Mouse (Mus musculus): ENCODE measurements around the gene Fig4. TPM values are rescaled to one million over a fixed set of nuclear protein-coding genes. Genes with fewer than 3 reads are reported as not detected.

The Fig4 gene
- polyA plus RNA-seq, 1 experiment from 2014 or later = 14.5 TPM

- peaks cover 10% of the 10 kb centered on the region; the same call in 1 of the 2 replicates for H3K36me3 ChIP-seq (replicated peaks)
- DNase-seq (ENCODE audit: low spot score) = peak; percentile 54
- H3K27ac ChIP-seq (replicated peaks) = peak overlapping the region; percentile 70
- no peaks in the 10 kb centered on the region for H3K27me3 ChIP-seq (replicated peaks; ENCODE audit: low read depth, poor library complexity, severe bottlenecking)
- H3K4me3 ChIP-seq = no peak overlapping the region
- 39% methylated on average over 8 of the region's 8 CpGs for WGBS
- 0 out of 2 replicates have a peak, but pooled peaks cover 3% of the 10 kb centered on the region for H3K9me3 ChIP-seq
- H3K4me1 ChIP-seq = peaks cover 25% of the 10 kb centered on the region
Observed at GRCm38 (mm10) chr10:41250045-41250748, 52.9 kb downstream of the Fig4 start.

- DNase-seq (ENCODE audit: low spot score) = no peak
- H3K36me3 ChIP-seq (replicated peaks) = peaks cover 10% of the 10 kb centered on the region; the same call in 1 of the 2 replicates
- 0 out of 2 replicates have a peak, but pooled peaks cover 3% of the 10 kb centered on the region for H3K9me3 ChIP-seq
- H3K4me3 ChIP-seq = no peak overlapping the region
- H3K4me1 ChIP-seq = peaks cover 25% of the 10 kb centered on the region
- peak overlapping the region; percentile 70; the same call in 1 of the 2 replicates for H3K27ac ChIP-seq (replicated peaks)
- WGBS = 92% methylated on average over 8 of the region's 8 CpGs
- no peaks in the 10 kb centered on the region for H3K27me3 ChIP-seq (replicated peaks; ENCODE audit: low read depth, poor library complexity, severe bottlenecking)
Observed at GRCm38 (mm10) chr10:41249006-41249659, 53.9 kb downstream of the Fig4 start.

GRCm38 (mm10) chr10:41247800-41248473 lies 55.1 kb downstream of the Fig4 start:
- H3K27me3 ChIP-seq (replicated peaks; ENCODE audit: low read depth, poor library complexity, severe bottlenecking) = no peaks in the 10 kb centered on the region
- no peak for DNase-seq (ENCODE audit: low spot score)
- H3K4me3 ChIP-seq = no peak overlapping the region
- H3K27ac ChIP-seq (replicated peaks) = no peak overlapping the region
- peaks cover 25% of the 10 kb centered on the region for H3K4me1 ChIP-seq
- no peaks in the 10 kb centered on the region for H3K9me3 ChIP-seq
- 84% methylated on average over 5 of the region's 5 CpGs for WGBS
- H3K36me3 ChIP-seq (replicated peaks) = 0 out of 2 replicates have a peak, but pooled peaks cover 4% of the 10 kb centered on the region

- peaks cover 26% of the 10 kb centered on the region for H3K4me1 ChIP-seq
- DNase-seq (ENCODE audit: low spot score) = no peak
- no peak overlapping the region for H3K27ac ChIP-seq (replicated peaks)
- H3K36me3 ChIP-seq (replicated peaks) = no peaks in the 10 kb centered on the region
- no peaks in the 10 kb centered on the region for H3K27me3 ChIP-seq (replicated peaks; ENCODE audit: low read depth, poor library complexity, severe bottlenecking)
- 85% methylated on average over 5 of the region's 5 CpGs for WGBS
- no peak overlapping the region for H3K4me3 ChIP-seq
- no peaks in the 10 kb centered on the region for H3K9me3 ChIP-seq
Observed at GRCm38 (mm10) chr10:41246111-41246510, 56.9 kb downstream of the Fig4 start.

- Histone ChIP-seq H3K27me3 (replicated peaks; ENCODE audit: low read depth, poor library complexity, severe bottlenecking) (no peaks in the 10 kb centered on the region), H3K36me3 (replicated peaks) (no peaks in the 10 kb centered on the region), H3K4me1 (peaks cover 21% of the 10 kb centered on the region), H3K9me3 (no peaks in the 10 kb centered on the region), H3K27ac (replicated peaks) (peak overlapping the region; percentile 25; the same call in 1 of the 2 replicates), H3K4me3 (no peak overlapping the region)
- DNase-seq (ENCODE audit: low spot score) = no peak
- 89% methylated on average over 6 of the region's 6 CpGs for WGBS
Observed at GRCm38 (mm10) chr10:41245477-41245876, 57.6 kb downstream of the Fig4 start.

GRCm38 (mm10) chr10:41245028-41245427 lies 58.0 kb downstream of the Fig4 start:
- H3K9me3 ChIP-seq = no peaks in the 10 kb centered on the region
- no peak overlapping the region for H3K4me3 ChIP-seq
- no peaks in the 10 kb centered on the region for H3K36me3 ChIP-seq (replicated peaks)
- H3K27ac ChIP-seq (replicated peaks) = 0 out of 2 replicates have a peak overlapping the region, but pooled peaks have one; percentile 25
- whole genome bisulfite sequencing = 87% methylated on average over 6 of the region's 6 CpGs
- DNase-seq (ENCODE audit: low spot score) = no peak
- H3K27me3 ChIP-seq (replicated peaks; ENCODE audit: low read depth, poor library complexity, severe bottlenecking) = no peaks in the 10 kb centered on the region
- H3K4me1 ChIP-seq = peaks cover 17% of the 10 kb centered on the region

GRCm38 (mm10) chr10:41243930-41244329 lies 59.1 kb downstream of the Fig4 start:
- Histone ChIP-seq H3K27ac (replicated peaks) (no peak overlapping the region), H3K36me3 (replicated peaks) (no peaks in the 10 kb centered on the region), H3K4me1 (peaks cover 8% of the 10 kb centered on the region), H3K4me3 (no peak overlapping the region), H3K9me3 (no peaks in the 10 kb centered on the region), H3K27me3 (replicated peaks; ENCODE audit: low read depth, poor library complexity, severe bottlenecking) (no peaks in the 10 kb centered on the region)
- no peak for DNase-seq (ENCODE audit: low spot score)
- WGBS = 91% methylated on average over 6 of the region's 6 CpGs

- 87% methylated on average over 6 of the region's 6 CpGs for WGBS
Observed at GRCm38 (mm10) chr10:41241558-41242242, 61.4 kb downstream of the Fig4 start.

GRCm38 (mm10) chr10:41241080-41241479 lies 62.0 kb downstream of the Fig4 start:
- Histone ChIP-seq H3K36me3 (replicated peaks) (no peaks in the 10 kb centered on the region), H3K9me3 (no peaks in the 10 kb centered on the region), H3K27ac (replicated peaks) (no peak overlapping the region), H3K4me1 (peaks cover 4% of the 10 kb centered on the region), H3K27me3 (replicated peaks; ENCODE audit: low read depth, poor library complexity, severe bottlenecking) (no peaks in the 10 kb centered on the region), H3K4me3 (no peak overlapping the region)
- DNase-seq (ENCODE audit: low spot score) = no peak
- 70% methylated on average over 7 of the region's 7 CpGs for WGBS

More at GRCm38 (mm10) chr10:41241558-41242242, 61.4 kb downstream of the Fig4 start:
- H3K4me1 ChIP-seq = peaks cover 4% of the 10 kb centered on the region
- no peaks in the 10 kb centered on the region for H3K9me3 ChIP-seq
- H3K4me3 ChIP-seq = no peak overlapping the region
- no peaks in the 10 kb centered on the region for H3K27me3 ChIP-seq (replicated peaks; ENCODE audit: low read depth, poor library complexity, severe bottlenecking)
- H3K27ac ChIP-seq (replicated peaks) = no peak overlapping the region
- DNase-seq (ENCODE audit: low spot score) = no peak
- H3K36me3 ChIP-seq (replicated peaks) = no peaks in the 10 kb centered on the region

- Histone ChIP-seq H3K4me1 (peaks cover 1% of the 10 kb centered on the region; the same call in 1 of the 2 replicates), H3K27me3 (replicated peaks; ENCODE audit: low read depth, poor library complexity, severe bottlenecking) (no peaks in the 10 kb centered on the region), H3K4me3 (no peak overlapping the region), H3K36me3 (replicated peaks) (no peaks in the 10 kb centered on the region), H3K9me3 (no peaks in the 10 kb centered on the region), H3K27ac (replicated peaks) (no peak overlapping the region)
- no peak for DNase-seq (ENCODE audit: low spot score)
- WGBS = 88% methylated on average over 2 of the region's 2 CpGs
Observed at GRCm38 (mm10) chr10:41236020-41236419, 67.0 kb downstream of the Fig4 start.

- H3K36me3 ChIP-seq (replicated peaks) = no peaks in the 10 kb centered on the region
- no peaks in the 10 kb centered on the region for H3K9me3 ChIP-seq
- H3K4me3 ChIP-seq = no peak overlapping the region
- H3K4me1 ChIP-seq = no peaks in the 10 kb centered on the region
- no peak overlapping the region for H3K27ac ChIP-seq (replicated peaks)
- H3K27me3 ChIP-seq (replicated peaks; ENCODE audit: low read depth, poor library complexity, severe bottlenecking) = no peaks in the 10 kb centered on the region
- WGBS = 76% methylated on average over 3 of the region's 3 CpGs
- no peak for DNase-seq (ENCODE audit: low spot score)
Observed at GRCm38 (mm10) chr10:41235584-41235983, 67.5 kb downstream of the Fig4 start.

- H3K4me1 ChIP-seq = no peaks in the 10 kb centered on the region
- no peak overlapping the region for H3K27ac ChIP-seq (replicated peaks)
- DNase-seq (ENCODE audit: low spot score) = no peak
- H3K9me3 ChIP-seq = no peaks in the 10 kb centered on the region
- no peaks in the 10 kb centered on the region for H3K27me3 ChIP-seq (replicated peaks; ENCODE audit: low read depth, poor library complexity, severe bottlenecking)
- H3K36me3 ChIP-seq (replicated peaks) = no peaks in the 10 kb centered on the region
- WGBS = 94% methylated on average over 2 of the region's 2 CpGs
- H3K4me3 ChIP-seq = no peak overlapping the region
Observed at GRCm38 (mm10) chr10:41235159-41235558, 67.9 kb downstream of the Fig4 start.

Measured in embryonic facial prominence, embryonic 10.5 days (tissue).